ENCODE assay signal across 22 mouse cellular contexts in the genomic region with DNA sequence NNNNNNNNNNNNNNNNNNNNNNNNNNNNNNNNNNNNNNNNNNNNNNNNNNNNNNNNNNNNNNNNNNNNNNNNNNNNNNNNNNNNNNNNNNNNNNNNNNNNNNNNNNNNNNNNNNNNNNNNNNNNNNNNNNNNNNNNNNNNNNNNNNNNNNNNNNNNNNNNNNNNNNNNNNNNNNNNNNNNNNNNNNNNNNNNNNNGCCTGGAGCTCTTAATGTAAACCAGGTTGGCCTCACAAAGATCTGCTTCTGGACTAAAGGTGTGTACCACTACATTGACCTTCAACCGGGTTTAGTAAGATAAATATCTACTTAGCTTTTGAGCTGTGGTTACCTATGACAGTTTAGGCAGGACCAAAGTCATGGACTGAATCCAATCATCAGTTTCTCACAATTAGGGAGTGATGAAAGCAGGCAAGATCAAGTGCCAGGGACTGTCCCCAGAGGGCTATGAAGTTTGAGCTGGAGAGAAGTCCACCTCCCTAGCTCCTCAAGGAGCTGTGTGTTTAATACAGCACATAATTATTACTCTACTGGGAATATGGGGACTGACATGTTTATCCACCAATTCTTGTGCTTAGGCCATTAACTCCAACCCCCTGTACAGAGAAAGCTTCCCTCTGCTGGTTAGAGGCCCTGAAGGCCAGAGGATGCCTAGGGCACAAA.
"Had no signal": no experiment of that assay in that cellular context is flagged by ENCODE, and none has a peak within 500 bp of the region (broad histone marks: within the 10 kb centered on the region; RNA-seq: fewer than 3 reads in every experiment).

No protein-coding gene starts in this region.

- DNase-seq: kidney, adult 2 months; kidney, postnatal 25 days; layer of hippocampus, adult 9-11 months; lung, adult 18-20 months; lung, postnatal 10 days; lung, postnatal 36 days; midbrain, embryonic 14.5 days; right cerebral cortex, adult 18-20 months; right cerebral cortex, postnatal 14 days; right cerebral cortex, postnatal 4 days; thymus, adult 2 months; thymus, postnatal 14 days; thymus, postnatal 4 days had no signal

- ATAC-seq: intestine, postnatal 0 days had no signal

- H3K4me2 ChIP-seq: limb, embryonic 15.5 days; lung, embryonic 15.5 days had no signal

- H3K9ac ChIP-seq: limb, embryonic 15.5 days; liver, embryonic 14.5 days; lung, embryonic 15.5 days had no signal

- H3K4me3 ChIP-seq: layer of hippocampus, adult 2 months; limb, embryonic 15.5 days; lung, embryonic 15.5 days; megakaryocyte, embryonic 14.5 days; midbrain, embryonic 10.5 days had no signal

- H3K36me3 ChIP-seq: limb, embryonic 15.5 days; lung, embryonic 15.5 days had no signal

- H3K27me3 ChIP-seq: limb, embryonic 15.5 days; lung, embryonic 15.5 days; megakaryocyte, embryonic 14.5 days had no signal

- H3K9me3 ChIP-seq: limb, embryonic 15.5 days; lung, embryonic 15.5 days had no signal

- H3K27ac ChIP-seq: kidney, postnatal 0 days; layer of hippocampus, adult 2 months; limb, embryonic 15.5 days; liver, embryonic 14.5 days; lung, embryonic 15.5 days; midbrain, embryonic 10.5 days; stomach, postnatal 0 days had no signal
